Mouse (Mus musculus) heart, postnatal 10 days (tissue): ENCODE data around the gene Barhl2. TPM values are rescaled to one million over a fixed set of nuclear protein-coding genes. Genes with fewer than 3 reads are reported as not detected.
A peak's percentile ranks its signal among the peaks of the same experiment; 100 is the strongest.

Source experiments
- DNase-seq, 2 experiments: peaks; one replicate each; pipeline ENCODE4 v3.0.0; 2021
- intact Hi-C: fragments of 180-260 bp; cut with DNase I; formaldehyde crosslinking; loops from one replicate; pipeline ENCODE4 v1.15.1; 2025
- total RNA-seq, 2 experiments: library from RNA; stranded (reverse); gene quantifications; 2 replicates each; pipeline ENCODE4 v1.2.3; 2021

Barhl2 gene
- not detected for total RNA-seq

DNA sequence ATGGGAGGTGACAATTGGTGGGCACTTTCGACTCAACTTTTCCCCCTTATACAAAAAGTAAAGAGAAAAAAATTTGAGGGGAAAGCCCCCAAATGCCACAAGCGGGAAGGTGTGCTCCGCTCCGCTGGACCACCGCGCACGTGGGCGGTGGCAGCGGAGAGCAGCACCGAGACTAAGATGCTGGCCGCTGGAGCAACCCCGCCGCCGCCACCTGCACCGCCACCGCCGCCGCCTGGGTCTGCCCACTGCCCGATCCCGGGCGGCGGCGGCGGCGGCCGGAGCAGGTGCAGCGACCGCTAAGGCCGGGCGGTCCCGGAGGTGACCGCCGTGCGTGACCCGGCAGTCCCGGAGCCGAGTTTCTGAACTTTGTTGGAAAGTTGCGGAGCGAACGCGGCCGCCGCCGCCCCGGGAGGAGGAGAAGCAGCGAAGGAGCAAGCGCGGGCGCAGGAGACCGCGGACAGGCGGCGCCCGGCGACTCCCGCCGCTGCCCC lies at the start of gene Barhl2:
TSS of gene Barhl2 (minus strand) at position 181 of the 491 bp plus-strand sequence.
- intact Hi-C loops = no loop called here

DNA sequence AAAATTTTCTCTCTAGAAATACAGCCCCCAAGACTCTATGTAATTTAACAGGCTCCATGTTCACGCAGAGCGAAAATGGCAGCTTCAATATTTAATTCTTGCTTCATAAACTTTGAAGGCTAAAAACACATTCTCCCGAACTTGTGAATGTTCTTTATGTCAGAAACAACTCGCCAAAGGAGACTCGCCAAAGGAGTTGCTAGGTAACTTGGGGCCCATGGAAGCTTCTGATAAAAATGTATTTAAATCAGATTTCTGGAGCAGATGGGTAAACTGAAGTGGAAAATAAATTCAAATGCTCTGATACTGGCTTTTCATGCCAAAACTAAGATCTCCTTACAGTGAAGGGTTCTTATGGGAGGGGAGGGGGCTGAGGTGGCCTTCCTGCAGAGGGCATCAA lies 48.1 kb upstream of the Barhl2 start:
- intact Hi-C loops = no loop called here
- no peak for DNase-seq

More for the DNA sequence above, at the start of gene Barhl2:
- no peak for DNase-seq

DNA sequence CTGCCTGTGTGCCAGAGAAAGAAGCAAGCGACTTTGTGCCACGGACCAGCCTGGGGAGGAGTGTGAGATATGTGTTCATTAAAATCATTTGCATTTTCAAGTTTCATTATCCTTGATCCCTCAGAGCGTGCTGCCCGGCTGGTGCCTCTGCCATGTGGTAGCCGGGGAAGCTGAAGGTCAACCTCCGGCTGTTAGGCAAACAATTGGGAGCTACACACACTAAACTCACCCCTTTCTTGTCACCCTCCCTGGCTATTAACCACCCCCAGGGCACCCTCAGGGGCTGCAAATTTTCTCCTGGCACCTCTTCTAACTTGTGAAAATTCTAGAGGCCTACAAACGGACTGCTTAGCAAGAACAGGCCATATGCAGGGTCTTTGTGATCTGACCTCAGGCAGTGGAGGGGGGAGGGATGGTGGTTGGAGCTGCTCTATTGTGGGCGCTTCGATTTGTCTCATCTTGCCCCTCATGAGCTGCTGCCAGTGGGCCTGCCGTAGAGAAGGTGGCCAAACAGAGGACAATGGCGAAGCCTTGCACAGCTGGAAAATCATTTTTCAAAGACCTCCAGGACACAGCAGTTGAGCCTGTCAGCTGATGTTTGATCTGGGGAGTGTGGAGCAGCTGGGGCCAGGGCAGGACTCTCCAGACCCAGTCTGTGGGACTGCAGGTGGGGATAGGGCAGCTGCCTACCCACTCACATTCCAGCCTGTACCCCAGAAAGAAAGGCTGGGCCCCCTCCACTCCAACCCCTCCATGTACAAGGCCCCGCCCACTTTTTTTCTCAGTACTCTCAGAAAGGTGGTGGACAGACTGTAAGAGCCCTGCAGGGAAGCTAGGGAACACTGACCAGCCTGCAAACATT lies 44.9 kb upstream of the Barhl2 start:
- no peak for DNase-seq
- intact Hi-C loops = no loop called here

DNA sequence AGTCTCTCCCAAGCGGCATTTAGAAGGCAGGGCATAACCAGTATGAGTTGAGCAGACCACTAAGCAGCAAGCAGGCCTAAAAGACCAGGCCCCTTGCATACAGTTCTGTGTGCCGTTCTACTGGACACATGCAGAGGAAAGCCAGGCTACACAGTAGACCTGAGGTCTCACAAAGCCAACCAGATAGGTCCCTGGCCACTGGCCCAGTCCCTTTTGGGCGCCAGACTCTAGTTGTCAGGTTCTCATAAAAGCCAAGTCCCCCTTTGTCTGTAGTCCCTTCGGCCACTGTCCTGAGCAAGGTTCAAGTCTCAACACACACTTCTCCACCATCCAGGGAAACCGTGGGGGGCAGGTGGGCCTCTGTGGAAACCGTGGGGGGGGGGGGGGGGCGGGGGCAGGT lies 44.3 kb upstream of the Barhl2 start:
- intact Hi-C loops = no loop called here

DNA sequence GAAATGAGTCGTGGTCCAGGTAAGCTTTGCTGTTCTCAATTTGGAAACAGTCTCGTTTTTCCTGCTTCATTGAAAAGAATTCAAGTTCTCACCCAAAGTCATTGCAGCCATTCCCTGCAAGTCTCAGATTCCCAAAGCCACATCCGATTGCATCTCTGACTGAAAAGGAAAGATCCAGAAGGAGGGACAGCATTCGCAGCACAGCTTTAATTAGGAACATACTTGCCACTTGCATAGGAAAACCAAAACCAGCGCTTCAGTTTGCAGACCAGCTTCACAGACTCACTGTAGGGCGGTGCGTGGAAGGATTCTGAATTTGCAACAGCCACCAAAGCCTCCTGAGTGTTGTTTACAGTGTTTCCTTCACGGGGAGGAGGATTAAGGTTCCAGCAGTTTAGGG lies 33.8 kb upstream of the Barhl2 start:
- intact Hi-C loops = no loop called here
- DNase-seq = no peak

More for the DNA sequence above, 44.3 kb upstream of the Barhl2 start:
- no peak for DNase-seq

DNA sequence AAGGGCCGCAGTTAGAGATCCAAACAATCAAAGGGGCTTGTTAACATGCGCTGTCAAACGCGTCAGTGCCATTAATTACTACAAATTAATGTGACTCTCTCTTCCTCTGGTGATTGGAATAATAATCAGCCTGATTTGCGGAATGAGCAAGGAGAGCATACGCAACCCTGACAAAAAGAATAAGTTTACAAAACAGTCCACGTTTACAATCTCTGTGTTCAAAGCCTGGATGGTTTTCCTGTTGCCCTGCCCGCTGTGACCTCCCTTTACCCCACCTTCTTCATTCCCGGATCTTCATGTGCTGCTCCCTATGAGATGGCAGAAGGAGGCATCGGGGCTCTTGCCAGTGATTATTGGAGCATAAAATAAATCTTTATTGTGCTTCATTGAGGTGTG lies 14.1 kb upstream of the Barhl2 start:
- no peak for DNase-seq
- intact Hi-C loops = no loop called here

DNA sequence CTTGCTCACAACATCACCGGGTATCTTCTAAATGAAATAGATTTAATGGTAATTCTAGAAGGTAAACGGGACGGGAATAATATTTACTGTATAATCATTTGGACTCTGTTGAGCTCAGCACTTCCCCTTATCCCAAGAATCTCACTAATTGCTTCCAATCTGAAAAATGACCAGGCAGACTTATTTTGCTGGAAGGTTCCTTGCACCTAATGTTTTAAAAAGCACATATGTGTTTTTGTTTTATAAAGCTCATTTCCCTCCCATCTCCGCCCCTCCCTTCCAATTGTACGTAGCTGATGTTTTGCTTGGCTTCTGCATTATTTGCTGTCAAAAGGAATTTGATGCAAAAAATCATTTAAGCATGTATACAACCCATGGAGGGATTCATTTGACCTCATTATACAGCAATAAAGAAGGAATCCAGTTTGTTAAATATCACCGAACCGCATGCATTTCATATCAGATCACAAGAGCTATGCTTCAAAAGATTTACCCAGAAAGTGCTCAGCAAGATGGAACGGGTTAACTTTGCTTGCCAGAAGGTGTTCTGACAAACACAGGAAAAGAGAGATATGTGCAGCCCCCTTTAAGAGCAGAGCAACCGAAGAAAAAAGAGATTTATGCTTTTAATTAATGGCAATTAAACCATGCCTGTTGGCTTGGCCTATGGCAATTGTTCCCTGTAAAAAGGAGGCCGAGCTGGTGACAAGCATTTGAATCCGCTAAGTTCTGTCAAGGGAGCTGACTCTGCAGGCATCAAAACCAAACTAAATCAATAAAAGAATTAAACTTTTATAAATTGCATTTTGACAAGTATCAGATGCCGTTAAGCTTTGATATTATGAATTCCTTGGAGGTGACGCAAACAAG lies 13.5 kb upstream of the Barhl2 start:
- no peak for DNase-seq
- intact Hi-C loops = no loop called here

DNA sequence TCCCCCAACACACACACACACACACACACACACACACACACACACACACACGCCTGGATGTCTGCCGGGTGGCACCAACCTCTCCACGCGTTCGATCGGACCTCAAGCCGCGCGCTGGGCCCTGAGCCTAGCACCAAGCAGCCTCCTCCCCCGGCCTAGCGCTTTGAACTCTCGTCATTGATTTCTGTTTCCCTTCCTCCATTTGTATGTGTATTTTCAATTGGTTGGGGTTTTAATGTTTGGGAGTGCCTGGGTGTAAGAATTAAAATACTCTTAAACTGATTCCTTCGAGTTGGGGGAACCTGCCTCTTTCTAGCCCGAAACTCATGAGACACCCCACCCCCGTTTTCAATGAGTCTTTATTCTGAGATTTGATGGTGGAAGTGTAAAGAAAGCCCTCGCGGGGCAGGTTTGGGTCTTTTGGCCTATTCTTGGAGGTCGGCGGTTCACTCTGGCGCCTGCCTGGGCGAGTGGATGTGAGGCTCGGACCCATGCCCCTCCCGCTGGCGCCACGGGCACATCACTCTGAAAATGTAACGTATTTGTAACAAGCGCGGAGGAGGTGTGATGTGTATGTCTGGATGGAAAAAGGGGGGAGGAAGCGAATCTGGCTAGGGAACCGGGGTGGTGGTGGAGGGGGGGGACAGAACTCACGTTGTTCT lies 7.3 kb upstream of the Barhl2 start:
- intact Hi-C loops = no loop called here
- no peak for DNase-seq

DNA sequence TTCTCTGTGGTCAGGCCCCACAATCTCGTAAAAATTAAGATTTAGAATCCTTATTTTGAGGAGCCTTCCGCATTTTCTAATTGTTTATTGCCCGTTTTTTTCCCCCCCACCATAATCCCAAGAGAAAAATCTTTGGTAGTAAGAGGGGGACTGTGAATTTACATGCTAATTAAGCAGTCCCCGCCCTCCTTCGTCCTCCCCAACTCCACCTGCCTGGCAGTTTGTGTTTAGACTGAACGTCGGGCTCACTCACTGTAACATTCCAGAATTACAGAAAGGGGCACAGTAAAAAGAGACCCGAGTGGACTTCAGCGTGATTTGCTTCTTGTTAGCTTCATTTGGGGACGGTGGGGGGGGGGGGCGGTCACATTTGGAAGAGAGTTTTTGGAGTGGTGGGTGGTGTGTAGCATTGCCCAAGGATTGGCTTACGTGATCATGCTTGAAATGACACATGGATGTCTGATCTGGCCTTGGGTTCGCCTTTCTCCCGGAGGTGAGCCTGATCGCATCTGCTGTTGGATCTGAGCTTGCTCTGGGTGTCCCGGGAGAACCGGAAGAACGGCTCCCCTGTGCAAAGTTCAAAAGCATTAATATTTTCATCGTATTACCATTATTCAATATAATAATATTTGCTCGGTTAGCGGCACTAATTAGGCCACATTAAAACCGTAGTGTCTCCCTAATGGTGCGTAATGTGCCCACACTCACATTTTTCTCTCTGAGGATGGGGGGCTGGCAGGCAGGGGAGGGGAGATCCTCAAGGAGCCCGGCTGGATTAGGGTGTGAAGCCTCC lies 6.6 kb upstream of the Barhl2 start:
- intact Hi-C loops = loop anchor here (5.0 kb wide), 3 partner anchors 108 to 537 kb away; no protein-coding TSS in a partner anchor
- DNase-seq = no peak

DNA sequence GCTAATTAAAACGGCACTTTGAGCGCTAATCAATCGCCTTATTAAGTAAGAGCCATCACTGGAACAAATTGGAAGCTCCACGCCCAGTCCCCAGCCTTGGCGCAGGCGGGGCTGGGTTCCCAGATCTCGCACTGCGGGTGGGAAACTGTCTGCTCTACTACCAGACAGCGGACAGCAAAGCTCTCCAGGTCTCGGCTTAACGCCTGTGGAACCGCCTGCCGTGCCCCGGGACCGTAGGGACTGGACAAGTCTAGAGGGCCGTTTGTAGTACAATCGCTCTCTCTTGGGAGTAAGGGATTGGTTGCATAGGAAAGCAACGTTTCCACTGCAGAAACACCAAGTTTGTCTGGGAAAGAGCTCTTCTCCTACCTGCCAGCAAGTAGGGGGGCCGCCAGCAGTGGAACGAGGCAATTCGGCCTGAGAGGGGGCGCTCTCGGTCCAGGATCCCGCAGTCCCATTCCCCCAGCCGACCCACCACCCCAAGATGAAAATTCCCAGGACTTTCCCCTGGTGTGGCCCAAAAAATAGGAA lies 5.8 kb upstream of the Barhl2 start:
- DNase-seq = no peak
- intact Hi-C loops = loop anchor here (2.0 to 5.0 kb wide), 5 partner anchors 109 to 536 kb away; no protein-coding TSS in a partner anchor

DNA sequence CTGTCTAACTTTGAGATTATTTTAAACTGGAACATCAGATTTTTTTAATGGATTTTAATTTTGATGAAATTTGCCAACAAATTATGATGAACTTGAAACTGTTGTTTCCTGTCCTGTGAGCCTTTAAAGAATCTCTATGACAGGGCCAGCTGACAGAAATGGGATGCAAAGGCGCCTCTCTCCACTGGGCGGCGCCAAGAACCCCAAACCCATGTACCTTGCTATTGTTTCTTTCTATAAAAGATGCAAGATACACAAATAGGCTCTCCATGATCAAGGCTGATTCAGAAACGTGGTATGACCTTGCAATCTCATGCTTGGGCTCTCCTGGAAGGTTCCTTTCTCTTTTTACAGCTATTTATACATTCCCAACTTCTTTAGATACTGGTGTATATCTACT lies 3.9 kb upstream of the Barhl2 start:
- intact Hi-C loops = loop anchor here (2.0 to 5.0 kb wide), 5 partner anchors 110 to 535 kb away; no protein-coding TSS in a partner anchor
- peak in 1 of 2 experiments; percentile 66 for DNase-seq

DNA sequence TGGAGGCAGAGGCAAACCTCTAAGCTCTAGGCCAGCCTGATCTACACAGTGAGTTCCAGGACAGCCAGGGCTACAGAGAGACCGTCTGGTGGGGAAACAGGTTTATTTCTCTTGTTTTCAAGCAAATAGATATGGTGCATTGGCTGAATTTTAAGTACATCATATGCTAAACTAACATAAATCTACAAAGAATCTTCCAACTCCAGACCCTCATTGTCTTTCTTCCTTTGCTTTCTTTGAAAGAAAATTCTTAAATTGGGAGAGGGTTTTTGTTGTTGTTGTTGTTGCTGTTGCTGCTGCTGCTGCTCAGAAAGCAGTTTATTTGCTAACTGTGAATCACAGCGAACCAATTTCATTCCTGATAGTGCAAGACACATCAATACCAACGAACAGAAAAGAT lies 3.5 kb upstream of the Barhl2 start:
- intact Hi-C loops = loop anchor here (5.0 kb wide), 3 partner anchors 111 to 534 kb away; no protein-coding TSS in a partner anchor
- no peak for DNase-seq

DNA sequence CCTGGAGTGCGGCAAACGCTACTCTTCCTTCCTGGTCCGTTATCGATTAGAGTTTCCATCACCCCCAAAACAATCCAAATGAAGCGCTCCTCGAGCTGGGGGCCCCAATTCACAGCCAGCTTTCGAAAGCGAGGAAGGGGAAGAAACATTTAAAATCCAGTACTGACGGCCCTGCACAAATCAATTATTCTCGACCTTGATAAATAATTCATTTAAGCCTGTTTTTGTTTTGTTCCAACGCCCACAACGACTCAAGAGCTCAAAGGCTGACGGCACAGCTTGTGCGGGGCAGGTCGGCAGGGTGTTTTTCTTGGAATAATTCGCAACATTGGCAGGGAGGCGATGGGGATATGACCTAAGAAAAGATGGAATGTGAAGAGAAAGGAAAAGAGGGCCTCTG lies 2.6 kb upstream of the Barhl2 start:
- no peak for DNase-seq
- intact Hi-C loops = loop anchor here (5.0 kb wide), 3 partner anchors 112 to 533 kb away; no protein-coding TSS in a partner anchor

DNA sequence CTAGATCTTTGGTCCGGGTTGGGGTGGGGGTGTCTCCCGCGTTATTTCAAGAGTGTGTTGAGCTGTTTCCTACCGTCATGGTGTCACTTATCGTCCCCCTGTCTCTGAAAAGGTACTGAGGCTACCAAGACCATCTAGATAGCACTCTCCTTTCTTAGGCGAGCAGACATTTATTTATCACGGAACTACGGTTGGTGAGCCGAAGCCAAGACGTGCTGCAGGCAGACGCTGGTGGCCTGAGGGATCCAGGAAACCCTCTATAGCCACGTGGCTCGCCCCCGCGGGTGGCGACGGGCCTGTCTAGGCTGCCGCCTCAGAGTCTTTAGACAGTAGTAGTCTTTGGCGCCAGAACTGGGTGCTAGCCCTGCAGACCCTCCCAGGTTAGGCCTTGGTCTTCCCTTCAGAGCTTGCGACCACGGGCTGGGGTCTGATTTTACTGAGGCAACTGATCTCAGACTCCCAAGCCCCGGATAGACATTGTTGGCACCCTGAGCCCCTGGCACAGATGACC lies 2.1 kb upstream of the Barhl2 start:
- DNase-seq = no peak
- intact Hi-C loops = loop anchor here (5.0 kb wide), 3 partner anchors 112 to 533 kb away; no protein-coding TSS in a partner anchor

DNA sequence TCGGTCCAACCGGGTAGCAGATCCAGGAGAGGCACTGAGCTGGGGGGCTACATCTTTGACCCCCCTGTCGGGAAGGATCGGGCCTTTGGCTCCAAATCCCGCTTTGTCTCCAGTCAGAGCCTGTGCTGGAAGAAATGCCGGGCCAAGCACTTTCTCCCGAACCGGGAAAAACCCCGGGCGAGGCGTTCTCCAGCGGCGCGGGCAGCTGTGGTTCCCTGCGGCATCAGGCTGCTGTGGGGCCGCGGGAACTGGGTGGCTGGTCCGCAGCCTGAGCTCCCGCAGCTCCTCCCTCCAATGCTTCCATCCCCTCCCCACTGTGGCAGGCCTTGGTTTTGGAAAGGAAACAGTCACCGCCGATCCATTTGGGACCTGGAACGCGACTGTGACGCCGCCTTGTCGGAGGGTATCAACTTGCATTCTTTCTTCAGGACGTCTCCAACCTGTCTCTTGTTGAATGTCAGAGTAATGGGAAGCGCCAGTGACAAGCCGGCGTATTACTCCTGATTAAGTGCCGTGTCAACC lies 1.2 kb upstream of the Barhl2 start:
- no peak for DNase-seq
- intact Hi-C loops = no loop called here

DNA sequence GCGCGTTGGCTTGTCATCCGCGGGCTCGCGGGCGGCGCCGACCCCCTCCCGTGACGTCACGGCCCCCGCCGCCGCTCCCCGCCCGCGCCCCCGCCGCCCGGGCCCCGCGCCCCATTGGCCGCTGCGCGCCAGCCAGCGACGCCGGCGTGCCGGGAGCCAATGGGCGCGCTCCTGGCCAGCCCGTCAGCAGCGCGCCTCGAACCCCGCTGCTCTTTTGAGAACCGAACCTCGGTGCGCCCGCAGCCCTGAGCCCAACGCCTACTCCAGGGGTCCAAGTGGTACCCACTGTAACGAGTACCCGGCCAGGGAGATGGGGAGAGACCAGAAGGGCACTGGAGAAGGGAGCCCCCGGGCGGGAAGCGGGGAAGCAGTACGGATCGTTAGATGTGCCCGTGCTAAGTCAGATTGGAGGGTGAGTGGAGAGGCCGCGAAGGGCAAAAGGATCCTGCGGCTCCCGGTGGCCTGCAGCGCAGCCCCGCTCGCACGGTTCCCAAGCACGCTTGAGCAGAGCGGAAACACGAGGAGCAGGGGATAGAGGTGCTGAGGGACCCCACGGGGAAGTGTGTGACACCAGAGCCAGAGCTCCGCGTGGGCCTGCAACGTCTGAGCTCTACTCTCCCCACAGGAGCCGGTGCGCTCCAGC lies 632 bp upstream of the Barhl2 start:
- DNase-seq = no peak
- intact Hi-C loops = no loop called here

DNA sequence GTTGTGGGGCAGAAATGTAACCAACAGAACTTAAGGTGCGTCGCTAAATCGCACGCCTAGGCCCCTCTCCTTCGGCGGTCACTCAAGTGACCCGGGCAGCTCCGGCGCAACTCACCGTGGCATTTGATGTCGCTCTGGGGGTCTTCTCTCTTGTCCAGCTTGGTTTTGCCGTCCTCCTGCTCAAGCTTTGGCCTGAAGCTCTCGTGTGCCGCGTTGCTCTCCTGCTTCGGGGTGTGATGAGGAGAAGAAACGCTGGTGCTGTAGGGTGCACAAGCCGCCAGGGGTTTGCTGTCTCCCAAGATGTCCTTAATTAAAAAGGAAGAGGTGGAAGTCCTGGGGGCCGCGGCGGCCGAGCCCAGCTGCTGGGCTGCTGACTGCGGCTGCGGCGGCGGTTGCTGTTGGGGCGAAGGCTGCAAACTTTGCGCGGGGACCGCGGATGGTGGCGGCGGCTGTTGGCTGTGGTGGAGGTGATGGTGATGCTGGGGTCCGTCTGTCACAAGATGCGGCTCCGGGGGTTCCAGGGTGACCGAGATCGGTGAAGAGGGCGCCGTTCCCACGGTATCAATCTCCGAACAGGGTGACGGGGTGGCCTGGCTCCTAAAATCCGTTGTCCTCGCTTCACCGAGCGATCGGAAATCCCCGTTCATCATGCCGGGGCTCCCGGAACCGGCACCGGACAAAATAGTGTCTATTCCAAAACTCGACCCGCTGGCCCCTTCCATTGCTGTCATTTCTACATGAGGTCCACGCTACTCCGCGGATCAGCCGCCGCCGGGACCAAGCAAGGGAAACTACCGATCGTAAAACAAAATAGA lies 648 bp downstream of the Barhl2 start:
- intact Hi-C loops = no loop called here
- no peak for DNase-seq

DNA sequence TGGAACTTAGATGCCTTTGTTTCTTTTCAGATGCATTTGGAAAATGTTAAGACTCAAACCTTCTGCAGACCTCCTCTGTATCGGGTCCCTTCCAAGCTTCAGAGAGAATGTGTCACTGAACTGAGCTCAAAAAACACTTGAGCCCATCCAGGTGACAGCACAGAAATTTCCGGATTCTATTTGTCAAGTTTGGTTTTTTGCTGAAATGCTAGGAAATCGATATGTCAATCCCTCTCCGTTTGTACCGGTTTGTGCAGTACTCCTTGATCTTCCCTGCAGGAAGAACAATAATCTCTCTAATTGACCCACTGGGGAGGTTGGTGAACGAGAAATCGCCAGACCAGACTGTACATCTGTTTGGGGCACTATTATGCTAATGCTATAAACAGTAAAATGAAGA lies 2.0 kb downstream of the Barhl2 start:
- DNase-seq = no peak
- intact Hi-C loops = no loop called here
